Comparison of ENCODE assay signal across 27 mouse cellular contexts in genomic region chr4:129765351-129765750, GRCm38 (mm10).
"Had no signal": no experiment of that assay in that cellular context is flagged by ENCODE, and none has a peak within 500 bp of the region (broad histone marks: within the 10 kb centered on the region; RNA-seq: fewer than 3 reads in every experiment).

No protein-coding gene starts in this region.

- H3K4me3 ChIP-seq: heart, embryonic 10.5 days; heart, embryonic 13.5 days; heart, embryonic 15.5 days; hindbrain, embryonic 13.5 days; hindbrain, embryonic 15.5 days; kidney, embryonic 15.5 days; left cerebral cortex, adult 2 months; limb, embryonic 10.5 days; limb, embryonic 12.5 days; liver, embryonic 13.5 days; liver, embryonic 15.5 days had no signal

- DNase-seq: gastrocnemius, postnatal 14 days; gastrocnemius, postnatal 36 days; heart, adult 18-20 months; heart, postnatal 14 days; heart, postnatal 36 days; kidney, adult 11 months; kidney, adult 2 months; kidney, adult 9 months; kidney, postnatal 14 days; kidney, postnatal 36 days; layer of hippocampus, adult 9-11 months; layer of hippocampus, postnatal 36 days; liver; liver, embryonic 13.5 days had no signal

- H3K27ac ChIP-seq: heart, embryonic 10.5 days; heart, embryonic 13.5 days; heart, embryonic 15.5 days; hindbrain, embryonic 13.5 days; hindbrain, embryonic 15.5 days; kidney, embryonic 15.5 days; kidney, postnatal 0 days; left cerebral cortex, adult 2 months; limb, embryonic 10.5 days; limb, embryonic 12.5 days; liver, embryonic 13.5 days; liver, embryonic 15.5 days had no signal

- H3K4me1 ChIP-seq: heart, embryonic 10.5 days; heart, embryonic 13.5 days; heart, embryonic 15.5 days; hindbrain, embryonic 13.5 days; hindbrain, embryonic 15.5 days; limb, embryonic 12.5 days; liver, embryonic 13.5 days; liver, embryonic 15.5 days had no signal

- H3K27me3 ChIP-seq: heart, embryonic 13.5 days; heart, embryonic 15.5 days; hindbrain, embryonic 13.5 days; hindbrain, embryonic 15.5 days; kidney, embryonic 15.5 days; limb, embryonic 12.5 days; liver, embryonic 13.5 days; liver, embryonic 15.5 days had no signal

- H3K9me3 ChIP-seq: heart, embryonic 10.5 days; heart, embryonic 13.5 days; heart, embryonic 15.5 days; hindbrain, embryonic 13.5 days; hindbrain, embryonic 15.5 days; kidney, embryonic 15.5 days; limb, embryonic 10.5 days; limb, embryonic 12.5 days; liver, embryonic 13.5 days; liver, embryonic 15.5 days had no signal

- H3K4me2 ChIP-seq: heart, embryonic 13.5 days; heart, embryonic 15.5 days; hindbrain, embryonic 13.5 days; hindbrain, embryonic 15.5 days; kidney, embryonic 15.5 days; limb, embryonic 12.5 days; liver, embryonic 11.5 days; liver, embryonic 13.5 days; liver, embryonic 15.5 days had no signal

- H3K9ac ChIP-seq: heart, embryonic 13.5 days; heart, embryonic 15.5 days; hindbrain, embryonic 13.5 days; hindbrain, embryonic 15.5 days; kidney, embryonic 15.5 days; limb, embryonic 12.5 days; liver, embryonic 13.5 days; liver, embryonic 15.5 days had no signal

- ATAC-seq: intestine, embryonic 16.5 days had no signal

- H3K36me3 ChIP-seq: heart, embryonic 10.5 days; heart, embryonic 13.5 days; heart, embryonic 15.5 days; hindbrain, embryonic 13.5 days; hindbrain, embryonic 15.5 days; kidney, embryonic 15.5 days; limb, embryonic 10.5 days; limb, embryonic 12.5 days; liver, embryonic 13.5 days; liver, embryonic 15.5 days had no signal
